Mouse (Mus musculus) layer of hippocampus, adult 9-10 months (tissue): Measurements from ENCODE around the gene Adam20.
"Not testable (repeated sequence)": the region's sequence is repeated elsewhere in the genome, so short reads cannot be mapped to it uniquely, and the experiment has no call there.

Source experiments
- DNase-seq: peaks from one replicate; pipeline ENCODE4 v3.0.0; 2022; ENCODE audit warnings: low spot score

The Adam20 gene

DNA sequence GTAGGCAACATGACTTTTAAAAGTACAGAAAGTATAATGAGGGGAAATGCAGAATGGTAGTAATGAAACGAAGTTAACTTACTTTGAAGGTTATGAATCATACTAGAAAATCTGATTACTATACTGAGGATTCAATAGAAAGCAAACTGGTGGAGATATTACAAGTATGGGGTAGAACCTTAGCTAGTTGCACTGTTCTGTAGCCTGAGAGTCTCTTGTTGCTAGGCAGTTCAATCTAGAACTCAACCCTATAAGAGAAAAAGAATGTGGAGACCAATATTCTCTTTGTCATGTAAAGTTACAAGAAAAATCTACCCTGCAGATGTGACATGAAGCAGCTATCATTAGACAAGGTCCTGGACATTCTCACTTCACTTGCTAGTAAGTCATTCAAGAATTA lies at the start of gene Adam20:
TSS of gene Adam20 (plus strand) at position 301 of the 400 bp plus-strand sequence.
- not testable (repeated sequence) for DNase-seq

DNA sequence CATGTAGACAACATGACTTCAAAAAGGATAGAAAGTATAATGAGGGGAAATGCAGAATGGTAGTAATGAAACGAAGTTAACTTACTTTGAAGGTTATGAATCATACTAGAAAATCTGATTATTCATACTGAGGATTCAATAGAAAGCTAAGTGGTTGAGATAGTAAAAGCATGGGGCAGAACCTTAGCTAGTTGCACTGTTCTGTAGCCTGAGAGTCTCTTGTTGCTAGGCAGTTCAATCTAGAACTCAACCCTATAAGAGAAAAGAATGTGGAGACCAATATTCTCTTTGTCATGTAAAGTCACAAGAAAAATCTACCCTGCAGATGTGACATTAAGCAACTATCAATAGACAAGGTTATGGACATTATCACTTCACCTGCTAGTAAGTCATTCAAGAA lies 41.2 kb upstream of the Adam20 start, which contains the start of gene Adam25:
TSS of gene Adam25 (plus strand) at position 301 of the 400 bp plus-strand sequence.
- DNase-seq: not testable (repeated sequence)

DNA sequence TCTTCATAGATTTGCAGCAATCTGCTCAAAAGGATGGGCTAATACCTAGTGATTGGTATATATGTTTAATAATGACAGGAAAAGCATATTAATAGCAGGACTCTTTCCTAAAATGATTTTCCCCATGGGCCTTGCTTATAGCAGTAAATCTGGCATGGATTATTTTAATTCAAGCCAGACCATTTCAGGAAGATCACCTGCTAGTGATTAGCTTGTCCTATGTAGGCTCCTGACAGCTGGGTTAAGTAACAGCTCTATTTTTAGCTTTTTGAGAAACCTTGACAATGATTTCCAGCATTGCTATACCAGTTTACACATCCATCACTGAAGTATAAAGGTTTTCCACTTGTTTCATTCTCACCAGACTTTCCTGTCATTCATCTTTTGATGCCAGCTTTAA lies 9.8 kb upstream of the Adam20 start:
- DNase-seq: no peak

DNA sequence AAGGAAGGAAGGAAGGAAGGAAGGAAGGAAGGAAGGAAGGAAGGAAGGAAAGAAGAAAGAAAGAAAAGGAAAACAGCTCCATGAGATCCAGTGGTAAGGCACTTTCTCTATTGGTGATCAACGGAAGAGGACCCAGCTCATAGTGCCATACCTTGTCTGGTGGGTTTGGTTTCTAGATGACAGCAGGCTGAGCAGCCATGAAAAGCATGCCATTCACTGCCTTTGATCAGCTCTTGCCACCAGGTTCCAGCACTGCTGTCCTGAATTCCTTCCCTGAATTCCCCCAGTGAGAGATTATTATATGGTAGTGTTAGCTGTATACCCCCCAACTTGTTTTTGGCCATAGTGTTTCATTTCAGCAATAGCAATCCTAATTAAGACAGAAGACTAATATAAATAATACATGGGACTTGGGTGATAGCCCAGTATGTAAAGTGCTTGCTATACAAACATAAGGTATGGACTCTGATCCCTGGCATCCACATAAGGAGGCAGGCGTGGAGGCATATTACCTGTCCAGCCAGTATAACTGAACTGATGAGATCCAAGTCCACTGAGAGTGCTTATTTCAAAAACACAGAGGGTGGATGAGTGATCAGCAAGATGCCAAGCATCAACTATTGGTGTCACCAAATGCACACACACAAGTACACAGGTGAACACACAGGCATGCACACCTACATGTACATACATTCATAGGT lies 10.5 kb downstream of the Adam20 start:
- no peak for DNase-seq
